Mouse (Mus musculus): ENCODE data around the gene Cdca8.

GRCm38 (mm10) chr4:124943781-124944180 is 4.7 kb upstream of the Cdca8 start:
- TF ChIP-seq CTCF (conservative IDR thresholded peaks at IDR 0.05 in 1 of 2, IDR thresholded peaks at IDR 0.05 in 1 of 2; ENCODE audit: low read depth in 2 of 2, low read length in 2 of 2) = no peak
- no peak for TF ChIP-seq ZMIZ1 (IDR thresholded peaks at IDR 0.05; ENCODE audit: low read depth, low read length)

Measured in CH12.LX (cell line).